Mouse (Mus musculus): ENCODE measurements around the gene Tpd52l2. TPM values are rescaled to one million over a fixed set of nuclear protein-coding genes. Genes with fewer than 3 reads are reported as not detected.

The Tpd52l2 gene
- total RNA-seq (2021) = 10 to 100 TPM; 74.8 to 76.4 TPM
- long read RNA-seq, experiment 1, transcript Tpd52l2-202 (7 exons, 1,799 nt) = major isoform, 9 of 56 reads
- long read RNA-seq, experiment 1, transcript Tpd52l2-203 (9 exons, 985 nt) = minor isoform, 5 of 56 reads
- long read RNA-seq, experiment 1, transcript Tpd52l2-208 (8 exons, 3,603 nt) = minor isoform, 7 of 56 reads
- long read RNA-seq, experiment 1, partial matches to known transcripts = 4 of 56 reads
- long read RNA-seq, experiment 1, other reads (novel, unspliced or antisense) = 28 of 56 reads
- long read RNA-seq, experiment 2, transcript Tpd52l2-203 (9 exons, 985 nt) = minor isoform, 12 of 111 reads
- long read RNA-seq, experiment 2, transcript Tpd52l2-201 (7 exons, 2,950 nt) = minor isoform, 5 of 111 reads
- long read RNA-seq, experiment 2, transcript Tpd52l2-202 (7 exons, 1,799 nt) = major isoform, 16 of 111 reads
- long read RNA-seq, experiment 2, transcript Tpd52l2-208 (8 exons, 3,603 nt) = minor isoform, 13 of 111 reads
- long read RNA-seq, experiment 2, partial matches to known transcripts = 4 of 111 reads
- long read RNA-seq, experiment 2, other reads (novel, unspliced or antisense) = 57 of 111 reads

- DNase-seq (ENCODE audit: low spot score in 2 of 2) = peak; percentile 85 to 95
These were observed at the start of gene Tpd52l2 for GRCm38 (mm10) chr2:181496831-181497547. TSS of gene Tpd52l2 (plus strand) at chr2:181497142.

- DNase-seq (ENCODE audit: low spot score in 2 of 2) = no peak
These were observed 44.8 kb upstream of the Tpd52l2 start for GRCm38 (mm10) chr2:181452181-181452580.

GRCm38 (mm10) chr2:181453274-181453673 is 43.7 kb upstream of the Tpd52l2 start:
- DNase-seq (ENCODE audit: low spot score in 2 of 2) = no peak

DNA sequence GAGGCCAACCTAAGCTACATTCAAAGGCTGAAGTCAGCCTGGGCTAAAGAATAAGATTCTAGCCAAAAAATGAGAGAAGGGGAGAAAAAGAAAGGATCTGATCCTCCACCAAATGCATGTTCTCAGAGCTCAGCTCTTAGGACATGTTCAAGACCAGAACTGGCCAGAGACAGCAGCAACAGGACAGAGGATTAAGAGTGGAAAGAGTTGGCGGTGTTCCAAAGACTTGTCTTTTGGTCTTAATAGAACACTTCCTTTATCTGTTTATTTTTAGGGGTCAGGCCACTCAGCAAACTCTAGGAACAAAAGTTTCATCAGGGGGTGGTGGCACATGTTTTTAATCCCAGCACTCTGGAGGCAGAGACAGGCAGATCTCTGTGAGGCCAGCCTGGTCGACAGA is 41.0 kb upstream of the Tpd52l2 start:
- no peak for DNase-seq (ENCODE audit: low spot score in 2 of 2)

GRCm38 (mm10) chr2:181457831-181458230 is 39.1 kb upstream of the Tpd52l2 start:
- no peak for DNase-seq (ENCODE audit: low spot score in 2 of 2)

DNA sequence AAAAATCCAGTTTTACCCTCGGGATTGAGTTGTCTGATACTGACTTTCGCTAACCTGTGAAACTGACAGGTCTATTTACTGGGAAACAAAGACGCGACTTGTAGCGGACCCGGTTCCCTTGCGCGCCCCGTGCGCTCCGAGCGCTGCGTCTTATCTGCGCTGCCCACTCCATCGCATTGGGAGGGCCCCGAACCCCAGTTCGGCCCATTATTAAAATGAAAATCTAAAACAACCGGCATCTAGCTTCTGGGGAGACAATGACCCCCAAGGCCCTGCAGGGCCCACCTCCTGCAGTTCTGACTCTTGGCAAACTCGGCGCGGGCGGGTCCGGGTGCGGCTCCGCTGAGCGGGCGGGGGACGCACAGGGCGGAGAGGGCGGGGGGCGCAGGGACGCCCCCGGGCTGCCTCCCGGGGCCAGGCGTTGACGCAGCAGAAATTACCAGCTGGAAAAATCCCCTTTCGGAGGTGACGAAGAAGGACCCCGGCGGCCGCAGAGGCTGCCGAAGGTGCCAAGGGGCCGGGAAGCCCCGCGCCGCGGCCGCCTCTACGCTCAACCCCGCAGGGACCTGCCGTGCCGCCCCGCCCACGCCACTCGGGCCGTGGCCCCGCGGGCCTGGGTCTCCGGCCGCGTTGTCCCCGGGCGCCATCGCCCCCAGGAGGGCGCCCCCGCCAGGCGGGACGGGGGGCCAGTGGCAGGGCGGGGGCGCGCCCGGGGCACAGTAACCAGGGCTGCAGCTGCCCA is 38.4 kb upstream of the Tpd52l2 start:
- DNase-seq (ENCODE audit: low spot score in 2 of 2) = no peak

DNA sequence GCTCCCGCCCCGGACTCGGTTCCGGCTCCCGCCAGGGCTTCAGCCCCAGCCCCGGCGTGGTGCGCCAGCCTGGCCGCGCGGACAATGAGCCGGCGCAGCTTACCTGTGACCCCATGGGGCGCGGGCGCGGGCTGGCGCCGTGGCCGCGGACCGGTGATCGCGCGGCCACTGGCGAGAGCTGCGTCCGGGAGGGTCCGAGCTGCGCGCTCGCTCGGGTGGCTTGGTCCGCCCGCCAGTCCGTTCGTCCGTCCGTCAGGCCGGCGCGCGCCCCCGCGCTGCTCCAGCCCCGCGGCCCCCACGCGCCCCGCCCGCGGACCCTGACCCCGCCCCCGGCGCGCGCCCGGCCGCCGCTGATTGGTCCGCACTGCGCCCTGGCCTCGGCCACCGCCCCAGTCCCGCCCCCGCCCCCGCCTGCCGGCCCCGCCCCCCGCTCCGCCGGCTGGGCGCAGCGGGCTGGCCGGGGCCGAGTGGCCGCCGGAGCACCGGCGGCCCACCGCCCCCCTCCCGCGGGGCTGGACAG is 37.7 kb upstream of the Tpd52l2 start, which contains the start of gene Zbtb46:
TSS of gene Zbtb46 (minus strand) at position 274 of the 520 bp plus-strand sequence.
- DNase-seq (ENCODE audit: low spot score in 2 of 2) = peak; percentile 55 to 70

DNA sequence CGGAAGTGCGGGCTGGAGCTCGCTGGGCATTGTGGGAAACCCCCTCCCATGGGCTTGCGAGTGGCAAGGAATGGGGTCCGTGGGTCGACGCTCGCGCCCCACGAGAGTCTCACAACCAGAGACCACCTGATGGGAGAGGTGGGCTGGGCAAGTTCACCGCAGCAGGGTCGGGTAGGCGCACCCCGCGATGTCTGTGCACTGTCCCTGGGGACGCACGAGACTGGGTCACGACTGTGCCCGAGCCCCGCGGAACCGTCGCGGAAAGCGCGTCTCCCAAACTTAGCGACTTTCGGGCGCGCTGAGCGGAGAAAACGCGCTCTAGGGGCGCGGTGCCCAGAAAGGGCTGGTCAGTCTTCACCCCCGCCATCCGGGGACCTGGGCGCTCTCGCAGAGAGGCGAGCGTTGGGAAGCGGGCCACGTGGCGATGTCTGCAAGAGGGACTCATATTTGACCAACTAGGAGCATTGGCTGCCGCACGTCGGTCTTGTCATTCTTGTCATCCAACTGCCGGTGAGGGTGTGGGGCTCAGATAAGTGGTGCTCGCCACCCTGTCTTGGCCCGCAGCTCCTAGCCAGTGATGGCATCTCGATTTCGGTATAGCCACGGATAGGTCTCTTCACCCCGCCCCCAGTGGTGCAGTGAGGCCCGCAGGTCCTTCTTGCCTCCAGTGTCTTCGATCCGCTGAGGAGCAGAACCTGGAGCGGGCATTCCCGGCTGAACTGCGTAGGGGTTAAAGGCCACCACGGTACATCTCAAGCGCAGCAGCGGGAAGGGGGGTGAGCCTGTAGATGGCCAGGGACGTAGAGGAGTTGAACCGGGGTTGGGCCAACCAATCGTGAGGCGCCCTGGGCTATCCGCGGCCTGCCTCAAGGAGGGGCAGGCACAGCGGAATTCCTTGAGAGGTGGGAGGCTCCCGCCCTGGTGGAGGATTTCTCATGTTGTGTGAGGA is 37.0 kb upstream of the Tpd52l2 start:
- DNase-seq (ENCODE audit: low spot score in 2 of 2) = peak in 1 of 2 experiments; percentile 34

- no peak for DNase-seq (ENCODE audit: low spot score in 2 of 2)
These were observed 35.3 kb upstream of the Tpd52l2 start for GRCm38 (mm10) chr2:181461536-181462100.

DNA sequence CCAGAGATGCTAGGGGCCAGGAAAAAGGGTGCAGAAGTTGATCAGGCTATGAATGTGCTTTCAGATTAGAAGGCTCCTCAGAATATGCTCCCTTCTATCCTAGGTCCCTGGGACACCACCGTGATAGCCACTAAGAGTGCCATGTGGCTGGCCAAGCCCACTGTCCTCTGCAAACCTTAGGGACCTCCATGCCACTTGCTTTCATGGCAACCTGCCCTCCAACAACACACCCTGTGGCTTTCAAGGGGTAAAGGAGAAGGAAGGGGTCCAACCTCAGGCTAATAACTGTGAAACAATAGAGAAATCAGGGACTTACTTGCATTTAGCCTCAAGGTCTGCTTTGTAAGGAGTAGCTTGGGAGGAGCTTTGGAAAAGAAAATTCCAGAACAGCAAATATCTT is 34.3 kb upstream of the Tpd52l2 start:
- DNase-seq (ENCODE audit: low spot score in 2 of 2) = no peak

- peak; percentile 51 to 62 for DNase-seq (ENCODE audit: low spot score in 2 of 2)
These were observed 33.8 kb upstream of the Tpd52l2 start for GRCm38 (mm10) chr2:181463008-181463738.

DNA sequence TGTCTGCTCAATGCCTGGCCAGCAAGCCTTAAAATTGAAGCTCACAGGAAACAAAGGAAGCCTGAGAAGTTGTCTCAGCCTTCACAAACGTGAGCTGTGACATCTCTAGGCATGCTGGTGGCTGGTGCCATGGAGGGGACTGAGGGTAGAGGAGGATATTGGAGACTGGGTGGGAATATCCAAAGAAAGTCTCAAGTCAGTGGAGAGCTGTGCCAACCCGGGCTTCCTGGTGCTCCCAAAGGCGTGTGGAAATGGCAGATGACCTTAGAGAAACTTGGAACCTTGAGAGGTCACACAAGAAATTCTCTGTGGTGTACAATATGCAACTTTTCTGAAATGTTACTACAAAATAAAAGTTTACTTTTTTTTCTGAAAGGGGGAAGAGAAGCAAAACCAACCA is 31.5 kb upstream of the Tpd52l2 start:
- no peak for DNase-seq (ENCODE audit: low spot score in 2 of 2)

DNA sequence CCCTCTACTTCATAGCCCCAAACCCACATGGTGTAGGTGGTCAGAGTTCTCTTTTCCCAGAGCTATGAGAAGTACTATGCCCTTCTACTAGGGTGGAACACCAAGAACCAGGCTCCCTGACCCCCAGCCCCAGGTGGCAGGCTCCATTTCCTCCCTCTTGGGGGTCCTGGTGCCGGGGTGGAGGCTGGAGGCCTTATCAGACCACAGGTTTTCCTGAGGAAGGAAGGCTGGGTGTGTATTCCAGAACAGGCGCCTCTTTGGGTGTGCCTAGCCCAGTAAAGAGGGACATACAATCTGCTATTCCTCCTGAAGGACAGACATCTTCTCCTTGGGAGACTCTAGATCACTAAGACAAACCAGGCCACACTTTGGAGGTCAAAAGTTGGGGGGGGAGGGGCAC is 26.7 kb upstream of the Tpd52l2 start:
- no peak for DNase-seq (ENCODE audit: low spot score in 2 of 2)

DNA sequence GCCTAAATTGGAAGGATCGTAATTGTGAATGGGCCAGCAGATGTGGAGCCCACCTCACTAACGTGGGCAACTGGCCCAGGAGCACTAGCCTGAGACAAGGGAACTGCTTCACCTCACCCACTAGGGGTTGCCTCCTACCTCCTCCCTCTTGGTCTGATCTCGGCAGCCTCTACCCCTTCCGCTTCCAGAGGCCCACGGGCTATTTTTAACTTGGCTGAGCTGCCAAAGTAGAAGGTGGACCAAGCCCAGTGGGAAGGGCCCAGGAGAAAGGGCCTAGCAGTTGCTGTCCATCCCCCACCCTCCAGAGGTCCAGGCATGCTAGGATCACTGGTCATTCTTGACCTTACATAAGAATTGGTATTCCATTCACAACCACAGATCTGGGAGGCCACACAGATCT is 25.7 kb upstream of the Tpd52l2 start:
- no peak for DNase-seq (ENCODE audit: low spot score in 2 of 2)

GRCm38 (mm10) chr2:181472256-181472827 is 24.6 kb upstream of the Tpd52l2 start:
- no peak for DNase-seq (ENCODE audit: low spot score in 2 of 2)

- DNase-seq (ENCODE audit: low spot score in 2 of 2) = no peak
These were observed 13.8 kb upstream of the Tpd52l2 start for GRCm38 (mm10) chr2:181483120-181483519.

DNA sequence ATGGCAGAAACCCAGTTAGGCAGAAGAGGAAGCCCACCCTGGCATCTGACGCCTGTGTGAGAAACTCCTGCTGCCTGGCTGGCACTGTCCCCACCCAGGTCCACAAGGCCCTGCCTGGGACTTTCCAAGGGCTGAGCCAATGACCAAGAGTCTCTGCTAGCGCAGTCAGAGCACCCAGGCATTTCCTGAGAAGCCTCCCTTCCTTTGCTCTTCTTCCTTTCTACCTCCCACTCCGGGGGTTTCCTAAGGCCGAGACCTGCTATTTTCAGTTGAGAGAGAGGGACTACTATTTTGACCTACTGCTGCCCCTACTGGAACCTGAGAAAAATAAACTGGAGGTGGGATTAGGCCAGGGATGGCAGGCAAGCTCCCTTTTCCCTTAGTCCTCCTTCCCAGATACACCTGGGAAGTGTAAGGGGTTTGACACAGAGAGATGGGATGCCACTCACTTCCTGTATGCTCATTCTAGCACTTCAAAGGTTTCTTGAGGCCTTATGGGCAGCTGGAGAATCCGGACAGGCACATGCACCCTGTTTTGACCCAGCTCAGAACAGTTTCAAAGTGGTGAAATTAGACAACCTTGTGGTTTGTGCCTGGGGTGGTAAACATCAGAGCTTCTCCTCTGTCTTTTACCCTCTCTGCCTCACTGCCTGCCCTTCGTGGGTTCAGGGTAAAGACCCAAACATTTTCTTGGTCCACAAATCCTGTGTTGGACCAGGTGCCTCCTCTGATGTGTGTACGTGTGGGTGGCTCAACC is 13.2 kb upstream of the Tpd52l2 start:
- no peak for DNase-seq (ENCODE audit: low spot score in 2 of 2)

All from layer of hippocampus, postnatal 14 days (tissue).